Mouse (Mus musculus): ENCODE data around the gene Pwp2. TPM values are rescaled to one million over a fixed set of nuclear protein-coding genes. Genes with fewer than 3 reads are reported as not detected.

Gene Pwp2
- total and polyA plus RNA-seq, 3 experiments, result 11.0 to 23.4 (median 18.8) TPM

DNA sequence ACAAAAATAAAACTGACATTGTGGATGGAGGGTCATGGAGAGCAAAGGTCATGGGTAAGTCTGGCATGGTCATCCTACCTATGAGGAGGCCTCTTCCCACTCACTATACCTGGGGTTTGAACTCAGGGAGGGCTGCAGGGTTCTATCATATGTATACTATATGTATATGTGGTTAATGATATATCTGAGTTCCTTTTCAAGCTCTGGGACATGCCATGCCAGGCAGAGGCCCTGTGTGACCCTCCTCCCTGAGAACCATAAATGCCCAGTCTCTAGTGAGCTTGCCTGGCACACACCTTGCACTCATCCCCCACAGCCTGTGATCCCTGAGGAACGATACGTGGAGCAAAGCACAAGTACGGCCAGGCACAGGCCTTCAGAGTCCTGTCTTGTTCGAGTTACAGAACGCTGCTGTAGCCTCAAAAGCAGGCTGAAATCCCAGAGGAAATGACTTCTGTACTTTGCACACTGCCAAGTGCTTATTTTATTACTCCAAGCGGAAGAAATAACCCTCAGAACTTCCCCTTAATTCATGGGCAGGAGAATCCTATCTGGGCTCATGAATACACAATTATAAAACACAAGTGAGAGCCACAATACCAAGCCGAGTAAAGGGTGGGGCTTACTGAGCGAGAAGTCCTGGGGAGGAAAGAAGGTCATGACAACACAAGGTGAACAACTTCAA is 43.1 kb upstream of the Pwp2 start:
- ATAC-seq (ENCODE audit: extremely low read depth, insufficient number of reproducible peaks, low FRiP score, poor library complexity, severe bottlenecking) (no peak), DNase-seq (ENCODE audit: low spot score) (no peak)
- TF ChIP-seq CTCF (IDR thresholded peaks at IDR 0.05; ENCODE audit: low read depth, low read length) (no peak), GATA2 (IDR thresholded peaks at IDR 0.05; ENCODE audit: borderline replicate concordance, low read depth, low read length) (no peak), GATA1 (IDR thresholded peaks at IDR 0.05; ENCODE audit: borderline replicate concordance, low read length) (no peak)
- Histone ChIP-seq H3K36me3 (replicated peaks) (peaks cover 81% of the 10 kb centered on the region), H3K27me3 (ENCODE audit: insufficient read depth, low read length) (no peaks in the 10 kb centered on the region), H3K4me1 (ENCODE audit: insufficient read depth, low read depth, low read length) (peaks cover 31% of the 10 kb centered on the region), H3K4me3 (ENCODE audit: low read depth, low read length) (no peak overlapping the region), H3K9me3 (replicated peaks) (no peaks in the 10 kb centered on the region)

DNA sequence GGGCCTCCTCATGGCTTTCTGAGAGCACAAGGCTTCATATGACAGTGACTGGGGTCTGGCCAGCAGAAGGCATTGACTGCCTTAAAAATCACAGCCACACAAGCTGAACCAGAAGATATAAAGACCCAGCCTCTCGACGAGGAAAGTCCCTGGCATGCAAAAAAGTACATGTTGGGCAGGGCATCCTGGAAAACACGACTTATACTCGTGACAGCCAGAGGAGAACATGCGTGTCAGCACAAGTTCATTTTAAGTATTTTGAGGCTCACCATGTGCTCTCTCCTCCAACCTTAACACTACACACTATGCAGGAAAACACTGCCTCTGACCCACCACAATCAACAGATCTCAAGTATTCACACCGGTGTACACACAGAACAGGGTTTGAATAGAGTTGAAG is 39.2 kb upstream of the Pwp2 start:
- Histone ChIP-seq H3K9me3 (replicated peaks) (no peaks in the 10 kb centered on the region), H3K4me3 (ENCODE audit: low read depth, low read length) (no peak overlapping the region), H3K4me1 (ENCODE audit: insufficient read depth, low read depth, low read length) (peaks cover 30% of the 10 kb centered on the region), H3K36me3 (replicated peaks) (peaks cover 83% of the 10 kb centered on the region), H3K27me3 (ENCODE audit: insufficient read depth, low read length) (no peaks in the 10 kb centered on the region)
- ATAC-seq (ENCODE audit: extremely low read depth, insufficient number of reproducible peaks, low FRiP score, poor library complexity, severe bottlenecking), result no peak
- TF ChIP-seq POLR2AphosphoS5 (IDR thresholded peaks at IDR 0.05; ENCODE audit: insufficient replicate concordance, low read depth, low read length), result no peak
- no peak for TF ChIP-seq GATA2 (IDR thresholded peaks at IDR 0.05; ENCODE audit: borderline replicate concordance, low read depth, low read length)
- TF ChIP-seq GATA1 (IDR thresholded peaks at IDR 0.05; ENCODE audit: borderline replicate concordance, low read length), result no peak
- no peak for TF ChIP-seq TAL1 (conservative IDR thresholded peaks at IDR 0.05; ENCODE audit: low read depth, low read length)
- no peak for TF ChIP-seq CTCF (IDR thresholded peaks at IDR 0.05; ENCODE audit: low read depth, low read length)
- DNase-seq (ENCODE audit: low spot score), result no peak

DNA sequence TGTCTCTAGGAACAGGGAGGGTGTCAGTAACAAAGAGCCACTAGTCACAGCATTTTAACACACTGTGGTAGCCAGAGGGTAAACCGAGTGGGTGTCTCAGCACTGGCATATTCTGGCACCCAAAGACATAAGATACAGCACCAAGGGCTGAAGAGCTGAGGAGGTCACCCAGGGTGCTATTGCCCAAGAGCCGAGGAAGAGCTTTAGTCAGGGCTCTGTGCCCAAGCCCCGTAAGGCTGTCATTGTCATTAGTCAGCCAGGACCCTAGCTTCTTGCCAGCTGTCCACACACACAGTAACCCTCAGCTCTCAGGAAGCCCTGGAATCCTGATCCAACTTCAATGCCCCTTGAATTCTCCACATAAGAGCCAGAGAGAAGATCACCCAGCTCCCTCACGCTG is 38.0 kb upstream of the Pwp2 start:
- no peak for DNase-seq (ENCODE audit: low spot score)
- H3K36me3 ChIP-seq (replicated peaks), result peaks cover 83% of the 10 kb centered on the region
- H3K9me3 ChIP-seq (replicated peaks), result no peaks in the 10 kb centered on the region
- no peak overlapping the region for H3K4me3 ChIP-seq (ENCODE audit: low read depth, low read length)
- peaks cover 24% of the 10 kb centered on the region for H3K4me1 ChIP-seq (ENCODE audit: insufficient read depth, low read depth, low read length)
- ATAC-seq (ENCODE audit: extremely low read depth, insufficient number of reproducible peaks, low FRiP score, poor library complexity, severe bottlenecking), result no peak
- TF ChIP-seq TAL1 (conservative IDR thresholded peaks at IDR 0.05; ENCODE audit: low read depth, low read length), result no peak
- no peak for TF ChIP-seq GATA2 (IDR thresholded peaks at IDR 0.05; ENCODE audit: borderline replicate concordance, low read depth, low read length)
- no peaks in the 10 kb centered on the region for H3K27me3 ChIP-seq (ENCODE audit: insufficient read depth, low read length)

DNA sequence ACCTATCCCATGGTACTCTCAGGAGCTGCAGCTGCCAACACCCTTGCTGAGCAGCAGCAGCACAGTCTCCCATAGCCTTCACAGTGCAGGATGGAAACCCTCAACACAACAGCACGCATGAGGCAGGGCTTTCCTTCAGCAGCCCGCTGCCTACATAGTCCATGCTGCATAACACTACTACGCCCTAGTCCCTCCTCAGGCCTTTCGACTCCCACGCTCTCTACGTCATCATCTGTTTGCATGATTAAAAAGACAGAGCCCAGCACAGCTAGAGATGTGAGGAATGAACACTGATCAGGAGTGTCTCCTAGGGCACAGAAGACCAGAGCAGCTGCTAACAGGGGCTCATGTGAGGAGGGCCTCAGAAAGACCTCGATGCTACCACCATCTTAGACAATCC is 36.4 kb upstream of the Pwp2 start:
- H3K4me1 ChIP-seq (ENCODE audit: insufficient read depth, low read depth, low read length), result peaks cover 19% of the 10 kb centered on the region
- no peak for DNase-seq (ENCODE audit: low spot score)
- TF ChIP-seq CTCF (IDR thresholded peaks at IDR 0.05; ENCODE audit: low read depth, low read length) (no peak), GATA2 (IDR thresholded peaks at IDR 0.05; ENCODE audit: borderline replicate concordance, low read depth, low read length) (no peak), GATA1 (IDR thresholded peaks at IDR 0.05; ENCODE audit: borderline replicate concordance, low read length) (no peak), TAL1 (conservative IDR thresholded peaks at IDR 0.05; ENCODE audit: low read depth, low read length) (no peak), POLR2AphosphoS5 (IDR thresholded peaks at IDR 0.05; ENCODE audit: insufficient replicate concordance, low read depth, low read length) (no peak)
- H3K4me3 ChIP-seq (ENCODE audit: low read depth, low read length), result no peak overlapping the region
- no peak for ATAC-seq (ENCODE audit: extremely low read depth, insufficient number of reproducible peaks, low FRiP score, poor library complexity, severe bottlenecking)
- no peaks in the 10 kb centered on the region for H3K27me3 ChIP-seq (ENCODE audit: insufficient read depth, low read length)
- no peaks in the 10 kb centered on the region for H3K9me3 ChIP-seq (replicated peaks)
- peaks cover 89% of the 10 kb centered on the region for H3K36me3 ChIP-seq (replicated peaks)

DNA sequence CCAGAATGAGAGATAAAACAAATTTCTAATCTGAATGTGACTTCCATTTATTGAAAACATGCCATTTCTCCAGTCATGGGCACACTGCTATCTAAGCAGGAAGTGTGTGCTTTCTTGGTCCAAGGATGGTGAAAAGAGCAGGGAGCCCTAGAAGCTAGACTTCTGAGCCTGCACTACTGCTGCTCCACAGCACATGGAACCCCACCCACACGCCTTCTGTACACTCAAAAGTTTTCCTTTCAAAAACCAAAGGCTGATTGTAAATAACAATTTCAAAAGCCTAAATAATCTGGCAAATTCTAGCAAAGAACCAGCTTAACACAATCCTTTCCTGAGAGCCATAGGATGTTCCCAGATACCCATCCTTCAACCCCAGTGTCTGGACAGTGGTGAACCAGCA is 34.6 kb upstream of the Pwp2 start:
- H3K9me3 ChIP-seq (replicated peaks), result no peaks in the 10 kb centered on the region
- peaks cover 12% of the 10 kb centered on the region for H3K4me1 ChIP-seq (ENCODE audit: insufficient read depth, low read depth, low read length)
- no peak for TF ChIP-seq POLR2AphosphoS5 (IDR thresholded peaks at IDR 0.05; ENCODE audit: insufficient replicate concordance, low read depth, low read length)
- no peak for TF ChIP-seq TAL1 (conservative IDR thresholded peaks at IDR 0.05; ENCODE audit: low read depth, low read length)
- no peak for TF ChIP-seq CTCF (IDR thresholded peaks at IDR 0.05; ENCODE audit: low read depth, low read length)
- TF ChIP-seq GATA1 (IDR thresholded peaks at IDR 0.05; ENCODE audit: borderline replicate concordance, low read length), result no peak
- TF ChIP-seq GATA2 (IDR thresholded peaks at IDR 0.05; ENCODE audit: borderline replicate concordance, low read depth, low read length), result no peak
- no peaks in the 10 kb centered on the region for H3K27me3 ChIP-seq (ENCODE audit: insufficient read depth, low read length)
- H3K4me3 ChIP-seq (ENCODE audit: low read depth, low read length), result no peak overlapping the region
- peaks cover 99% of the 10 kb centered on the region for H3K36me3 ChIP-seq (replicated peaks)
- DNase-seq (ENCODE audit: low spot score) (no peak), ATAC-seq (ENCODE audit: extremely low read depth, insufficient number of reproducible peaks, low FRiP score, poor library complexity, severe bottlenecking) (no peak)

DNA sequence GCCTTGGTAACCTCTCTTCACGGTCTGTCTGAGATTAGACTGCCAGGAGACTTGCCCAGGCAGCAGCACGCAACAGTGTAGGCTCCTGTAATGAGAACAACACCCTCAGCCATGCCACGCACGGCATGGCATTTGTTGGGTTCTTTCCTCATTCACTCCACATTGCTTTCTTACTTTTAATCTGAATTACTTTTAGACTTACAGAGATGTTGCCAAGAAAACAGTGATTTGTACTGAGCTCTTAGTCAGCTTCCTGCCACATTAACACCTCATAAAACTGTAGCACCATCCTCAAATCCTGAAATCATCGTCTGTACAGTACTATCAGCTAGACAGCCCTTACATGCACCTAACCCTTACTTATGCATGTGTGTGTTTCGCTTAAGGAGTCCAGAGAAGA is 33.6 kb upstream of the Pwp2 start:
- ATAC-seq (ENCODE audit: extremely low read depth, insufficient number of reproducible peaks, low FRiP score, poor library complexity, severe bottlenecking) (no peak), DNase-seq (ENCODE audit: low spot score) (no peak)
- H3K4me1 ChIP-seq (ENCODE audit: insufficient read depth, low read depth, low read length), result peaks cover 12% of the 10 kb centered on the region
- H3K4me3 ChIP-seq (ENCODE audit: low read depth, low read length), result no peak overlapping the region
- peaks cover 99% of the 10 kb centered on the region for H3K36me3 ChIP-seq (replicated peaks)
- no peaks in the 10 kb centered on the region for H3K9me3 ChIP-seq (replicated peaks)
- no peaks in the 10 kb centered on the region for H3K27me3 ChIP-seq (ENCODE audit: insufficient read depth, low read length)
- no peak for TF ChIP-seq GATA2 (IDR thresholded peaks at IDR 0.05; ENCODE audit: borderline replicate concordance, low read depth, low read length)
- TF ChIP-seq TAL1 (conservative IDR thresholded peaks at IDR 0.05; ENCODE audit: low read depth, low read length), result no peak
- no peak for TF ChIP-seq GATA1 (IDR thresholded peaks at IDR 0.05; ENCODE audit: borderline replicate concordance, low read length)
- TF ChIP-seq CTCF (IDR thresholded peaks at IDR 0.05; ENCODE audit: low read depth, low read length), result no peak
- no peak for TF ChIP-seq POLR2AphosphoS5 (IDR thresholded peaks at IDR 0.05; ENCODE audit: insufficient replicate concordance, low read depth, low read length)
